Mouse (Mus musculus): ENCODE data around the gene Nxpe4. TPM values are rescaled to one million over a fixed set of nuclear protein-coding genes. Genes with fewer than 3 reads are reported as not detected.

Nxpe4 gene
- polyA plus RNA-seq, 1 experiment from 2014 or later = 7.1 TPM

DNA sequence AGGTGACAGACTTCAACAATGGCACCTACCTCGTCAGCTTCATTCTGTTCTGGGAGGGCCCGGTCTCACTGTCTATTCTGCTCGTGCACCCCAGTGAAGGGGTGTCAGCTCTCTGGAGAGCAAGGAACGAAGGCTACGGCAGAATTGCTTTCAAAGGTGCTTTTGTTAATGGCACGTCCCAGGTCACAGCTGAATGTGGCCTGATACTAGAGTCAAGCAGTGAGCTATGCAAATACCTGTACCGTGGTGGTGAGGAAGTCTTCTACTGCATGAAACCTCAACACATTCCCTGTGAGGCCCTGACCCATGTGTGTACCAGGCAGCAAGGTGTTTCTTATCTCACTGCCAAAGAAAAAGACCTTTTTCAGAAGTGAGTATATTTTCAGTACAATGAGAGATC, 258.6 kb downstream of the Nxpe4 start:
- H3K9ac ChIP-seq = no peak overlapping the region
- no peak overlapping the region for H3K27ac ChIP-seq
- H3K4me1 ChIP-seq = no peaks in the 10 kb centered on the region
- no peaks in the 10 kb centered on the region for H3K36me3 ChIP-seq
- H3K27me3 ChIP-seq = no peaks in the 10 kb centered on the region
- no peak overlapping the region for H3K4me3 ChIP-seq
- ATAC-seq (ENCODE audit: insufficient number of reproducible peaks, low FRiP score, low TSS enrichment, low read depth) = no peak
- H3K4me2 ChIP-seq = no peak overlapping the region
- no peaks in the 10 kb centered on the region for H3K9me3 ChIP-seq
- WGBS = 82% methylated on average over 7 of the region's 7 CpGs

- Histone ChIP-seq H3K4me1 (no peaks in the 10 kb centered on the region), H3K27me3 (no peaks in the 10 kb centered on the region), H3K9me3 (no peaks in the 10 kb centered on the region), H3K9ac (no peak overlapping the region), H3K4me2 (no peak overlapping the region), H3K27ac (no peak overlapping the region), H3K36me3 (no peaks in the 10 kb centered on the region), H3K4me3 (no peak overlapping the region)
- no peak for ATAC-seq (ENCODE audit: insufficient number of reproducible peaks, low FRiP score, low TSS enrichment, low read depth)
- WGBS = 85% methylated on average over 2 of the region's 2 CpGs
These were observed 259.2 kb downstream of the Nxpe4 start for GRCm38 (mm10) chr9:48421029-48421428.

DNA sequence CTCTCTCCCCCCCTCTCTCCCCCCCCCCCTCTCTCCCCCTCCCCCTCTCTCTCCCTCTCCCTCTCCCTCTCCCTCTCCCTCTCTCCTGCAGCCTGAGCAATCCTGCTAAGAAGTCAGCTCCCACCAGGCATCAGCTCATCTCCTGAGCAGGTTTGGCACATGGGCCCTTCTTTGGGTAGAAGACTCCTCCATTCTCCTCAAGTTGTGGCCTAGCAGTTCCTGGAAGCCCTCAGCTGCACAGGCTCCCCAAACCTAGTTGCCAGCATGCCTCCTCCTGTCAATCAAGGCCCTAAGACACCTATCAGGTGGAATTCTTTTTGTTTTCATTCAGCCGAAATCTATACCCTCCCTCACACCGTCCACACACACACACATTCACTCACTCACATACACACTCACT, 259.7 kb downstream of the Nxpe4 start:
- no peaks in the 10 kb centered on the region for H3K27me3 ChIP-seq
- no peak for ATAC-seq (ENCODE audit: insufficient number of reproducible peaks, low FRiP score, low TSS enrichment, low read depth)
- H3K36me3 ChIP-seq = no peaks in the 10 kb centered on the region
- 78% methylated on average over 2 of the region's 2 CpGs for WGBS
- no peaks in the 10 kb centered on the region for H3K9me3 ChIP-seq
- H3K4me2 ChIP-seq = no peak overlapping the region
- H3K4me3 ChIP-seq = no peak overlapping the region
- no peak overlapping the region for H3K9ac ChIP-seq
- H3K4me1 ChIP-seq = no peaks in the 10 kb centered on the region
- H3K27ac ChIP-seq = no peak overlapping the region

DNA sequence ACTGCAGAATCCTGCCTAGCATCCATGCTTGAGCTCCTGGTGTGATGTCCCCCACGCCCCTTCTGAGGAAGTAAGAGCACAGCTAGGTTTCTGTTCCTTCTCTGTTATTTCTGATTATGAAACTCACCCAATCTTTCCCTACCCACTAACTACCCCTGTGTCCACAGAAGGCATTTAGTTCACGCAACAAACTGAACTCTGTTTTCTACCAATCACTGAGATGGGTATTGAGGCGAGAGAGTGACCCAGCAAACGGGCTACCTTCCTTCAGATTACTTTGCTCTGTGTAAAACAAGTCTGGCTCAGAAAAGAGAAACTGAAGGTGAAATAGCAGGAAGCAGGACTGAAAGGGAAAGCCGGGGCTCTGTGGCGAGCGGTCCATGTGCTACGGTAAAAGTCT, 260.6 kb downstream of the Nxpe4 start:
- Histone ChIP-seq H3K9me3 (no peaks in the 10 kb centered on the region), H3K9ac (no peak overlapping the region), H3K27ac (no peak overlapping the region), H3K4me3 (no peak overlapping the region), H3K36me3 (no peaks in the 10 kb centered on the region), H3K4me1 (no peaks in the 10 kb centered on the region), H3K27me3 (no peaks in the 10 kb centered on the region), H3K4me2 (no peak overlapping the region)
- WGBS = 84% methylated on average over 8 of the region's 8 CpGs
- no peak for ATAC-seq (ENCODE audit: insufficient number of reproducible peaks, low FRiP score, low TSS enrichment, low read depth)

DNA sequence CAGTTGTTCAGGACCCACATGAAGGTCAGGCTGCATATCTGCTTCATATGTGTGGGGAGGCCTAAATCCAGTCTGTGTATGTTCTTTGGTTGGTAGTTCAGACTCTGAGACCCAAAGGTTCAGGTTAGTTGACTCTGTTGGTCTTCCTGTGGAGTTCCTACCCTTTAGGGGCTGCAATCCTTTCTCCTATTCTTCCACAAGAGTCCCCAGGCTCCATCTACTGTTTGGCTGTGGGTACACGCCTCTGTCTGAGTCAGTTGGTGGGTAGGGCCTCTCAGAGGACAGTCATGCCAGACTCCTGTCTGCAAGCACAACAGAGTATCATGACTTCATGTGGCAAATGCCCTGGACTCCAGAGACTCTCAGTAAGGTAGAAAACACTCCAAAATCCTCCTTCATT, 261.4 kb downstream of the Nxpe4 start:
- Histone ChIP-seq H3K4me1 (no peaks in the 10 kb centered on the region), H3K36me3 (no peaks in the 10 kb centered on the region), H3K4me2 (no peak overlapping the region), H3K4me3 (no peak overlapping the region), H3K27ac (no peak overlapping the region), H3K9ac (no peak overlapping the region), H3K27me3 (no peaks in the 10 kb centered on the region), H3K9me3 (no peaks in the 10 kb centered on the region)
- ATAC-seq (ENCODE audit: insufficient number of reproducible peaks, low FRiP score, low TSS enrichment, low read depth) = no peak
- WGBS = 46% methylated on average over 1 of the region's 1 CpGs

GRCm38 (mm10) chr9:48427176-48427575, 265.4 kb downstream of the Nxpe4 start:
- Histone ChIP-seq H3K4me1 (no peaks in the 10 kb centered on the region), H3K4me3 (no peak overlapping the region), H3K9me3 (no peaks in the 10 kb centered on the region), H3K36me3 (no peaks in the 10 kb centered on the region), H3K4me2 (no peak overlapping the region), H3K9ac (no peak overlapping the region), H3K27ac (no peak overlapping the region), H3K27me3 (no peaks in the 10 kb centered on the region)
- WGBS = 85% methylated on average over 7 of the region's 7 CpGs
- ATAC-seq (ENCODE audit: insufficient number of reproducible peaks, low FRiP score, low TSS enrichment, low read depth) = no peak

DNA sequence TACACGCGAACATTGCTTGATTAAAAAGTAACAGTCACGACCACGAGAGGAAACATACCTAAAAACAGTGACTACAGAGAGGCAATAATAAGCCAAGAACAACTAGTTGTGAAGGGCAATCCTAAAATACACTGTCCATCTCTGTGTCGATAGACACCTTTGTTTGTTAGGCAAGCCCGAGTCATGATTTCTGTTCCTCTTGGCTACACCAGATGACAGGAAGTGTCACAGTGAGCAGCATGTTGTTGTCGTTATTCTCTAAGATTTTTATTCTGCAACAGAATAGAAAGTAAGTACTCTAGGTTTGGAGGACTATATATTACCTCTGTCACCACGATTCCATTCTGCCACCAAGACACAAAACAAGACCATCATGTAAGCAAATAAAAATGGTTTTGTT, 270.6 kb downstream of the Nxpe4 start:
- H3K4me1 ChIP-seq = no peaks in the 10 kb centered on the region
- no peak overlapping the region for H3K9ac ChIP-seq
- no peaks in the 10 kb centered on the region for H3K9me3 ChIP-seq
- no peak for ATAC-seq (ENCODE audit: insufficient number of reproducible peaks, low FRiP score, low TSS enrichment, low read depth)
- no peak overlapping the region for H3K27ac ChIP-seq
- no peak overlapping the region for H3K4me3 ChIP-seq
- no peak overlapping the region for H3K4me2 ChIP-seq
- WGBS = 72% methylated on average over 8 of the region's 8 CpGs
- no peaks in the 10 kb centered on the region for H3K27me3 ChIP-seq
- no peaks in the 10 kb centered on the region for H3K36me3 ChIP-seq

DNA sequence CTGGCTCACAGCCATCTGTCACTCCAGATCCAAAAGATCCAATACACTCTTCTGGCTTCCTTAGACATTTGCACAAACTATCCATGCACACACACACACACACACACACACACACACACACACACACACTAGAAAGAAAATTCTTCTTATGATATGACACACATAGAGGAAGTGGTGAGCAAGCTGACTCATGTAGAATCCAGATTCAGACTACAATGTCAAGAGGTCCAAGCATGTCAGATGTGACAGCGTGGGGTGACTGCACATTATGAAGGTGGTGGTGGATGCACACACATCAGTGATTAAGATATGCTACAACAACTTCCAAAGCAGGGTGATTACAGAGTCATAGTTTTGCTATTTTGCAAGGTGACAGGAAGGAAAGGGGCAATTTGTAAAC, 282.1 kb downstream of the Nxpe4 start:
- H3K4me2 ChIP-seq = no peak overlapping the region
- no peaks in the 10 kb centered on the region for H3K27me3 ChIP-seq
- no peak overlapping the region for H3K9ac ChIP-seq
- no peak overlapping the region for H3K27ac ChIP-seq
- no peaks in the 10 kb centered on the region for H3K36me3 ChIP-seq
- WGBS = 88% methylated on average over 1 of the region's 1 CpGs
- no peak for ATAC-seq (ENCODE audit: insufficient number of reproducible peaks, low FRiP score, low TSS enrichment, low read depth)
- H3K9me3 ChIP-seq = no peaks in the 10 kb centered on the region
- H3K4me3 ChIP-seq = no peak overlapping the region
- no peaks in the 10 kb centered on the region for H3K4me1 ChIP-seq

- Histone ChIP-seq H3K27me3 (no peaks in the 10 kb centered on the region), H3K4me3 (no peak overlapping the region), H3K9ac (no peak overlapping the region), H3K4me2 (no peak overlapping the region), H3K27ac (no peak overlapping the region), H3K36me3 (no peaks in the 10 kb centered on the region), H3K9me3 (no peaks in the 10 kb centered on the region), H3K4me1 (no peaks in the 10 kb centered on the region)
- WGBS = 82% methylated on average over 2 of the region's 2 CpGs
- ATAC-seq (ENCODE audit: insufficient number of reproducible peaks, low FRiP score, low TSS enrichment, low read depth) = no peak
These were observed 283.0 kb downstream of the Nxpe4 start for GRCm38 (mm10) chr9:48444821-48445220.

DNA sequence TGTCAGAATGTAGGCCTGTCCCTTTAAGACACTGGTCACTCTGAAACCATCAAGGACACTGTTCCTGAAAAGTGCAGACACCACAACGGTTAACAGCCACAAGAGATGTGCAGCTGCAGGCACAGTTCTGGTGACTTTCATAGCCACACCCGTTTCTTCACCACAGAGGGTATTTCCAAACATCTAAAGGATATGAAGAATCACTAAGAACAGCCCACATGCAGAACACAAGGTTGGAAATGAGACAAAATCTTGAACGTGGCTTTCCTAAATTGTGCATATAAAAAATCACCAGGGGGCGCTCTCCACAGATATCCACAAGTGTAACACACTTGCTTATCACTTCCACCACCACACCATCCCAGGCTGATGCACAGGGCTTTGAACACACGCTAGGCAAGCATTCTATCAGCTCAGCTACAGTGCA, 286.0 kb downstream of the Nxpe4 start:
- H3K9me3 ChIP-seq = no peaks in the 10 kb centered on the region
- 0 out of 2 replicates have a peak, but pooled peaks cover 2% of the 10 kb centered on the region for H3K4me1 ChIP-seq
- H3K9ac ChIP-seq = no peak overlapping the region
- no peak for ATAC-seq (ENCODE audit: insufficient number of reproducible peaks, low FRiP score, low TSS enrichment, low read depth)
- H3K4me3 ChIP-seq = no peak overlapping the region
- WGBS = 38% methylated on average over 5 of the region's 5 CpGs
- H3K36me3 ChIP-seq = no peaks in the 10 kb centered on the region
- H3K4me2 ChIP-seq = no peak overlapping the region
- no peak overlapping the region for H3K27ac ChIP-seq
- no peaks in the 10 kb centered on the region for H3K27me3 ChIP-seq

Other genes starting within 250 kb of the Nxpe4 start
- gene Nxpe2, start 191.4 kb downstream of the Nxpe4 start, polyA plus RNA-seq (2015; fragmentation: Nextera tagmentation; extraction: Ambion mirVana) = 1.5 and 1.8 TPM in 2 replicates